Comparison of ENCODE assay signal across 8 mouse cellular contexts in the genomic region with DNA sequence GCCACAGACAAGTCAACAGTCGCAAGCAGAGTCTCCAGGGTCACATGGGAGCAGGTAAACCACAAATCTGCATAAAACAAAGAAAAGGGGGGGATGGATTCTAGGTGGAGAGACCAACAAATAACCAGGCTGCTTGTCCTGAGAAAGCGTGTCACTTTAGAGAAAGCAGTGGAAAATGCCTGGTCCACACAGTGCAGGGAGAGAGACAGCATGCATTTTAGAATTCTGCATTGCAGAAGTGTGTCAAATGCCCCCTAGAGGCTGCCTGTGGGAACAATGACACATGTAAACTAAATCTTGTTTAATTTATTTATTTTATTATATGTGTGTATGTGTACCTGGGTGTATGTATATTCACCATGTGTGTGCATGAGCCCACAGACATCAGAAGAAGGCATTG. TPM values are rescaled to one million over a fixed set of nuclear protein-coding genes. Genes with fewer than 3 reads are reported as not detected.
A peak's percentile ranks its signal among the peaks of the same experiment; 100 is the strongest.
DNase-seq lines count a peak whose midpoint lies in the region; ATAC-seq and TF ChIP-seq lines count a peak whose summit lies in the region.

No protein-coding gene starts in this region.

- WGBS in spleen, adult 2 months = 63% methylated on average over 2 of the region's 2 CpGs
- WGBS in intestine, embryonic 16.5 days = 47% methylated on average over 2 of the region's 2 CpGs

- H3K4me1 ChIP-seq in spleen, adult 2 months (ENCODE audit: control insufficient read depth, insufficient read depth, insufficient read length) = no peaks in the 10 kb centered on the region
- H3K4me1 ChIP-seq in intestine, embryonic 16.5 days (ENCODE audit: control insufficient read depth, insufficient read depth, low read length) = peaks cover 11% of the 10 kb centered on the region

- H3K27ac ChIP-seq in spleen, adult 2 months (ENCODE audit: insufficient read depth, low read length) = no peak overlapping the region
- peak overlapping the region; percentile 69 for H3K27ac ChIP-seq in intestine, embryonic 16.5 days (ENCODE audit: low read length)

- H3K4me3 ChIP-seq in spleen, adult 2 months (ENCODE audit: extremely low read depth, insufficient read depth, insufficient read length) = no peak overlapping the region
- H3K4me3 ChIP-seq in intestine, embryonic 16.5 days (ENCODE audit: low read length) = no peak overlapping the region

- TF ChIP-seq POLR2A in spleen, adult 2 months (IDR thresholded peaks at IDR 0.05; ENCODE audit: low read depth, low read length) = no peak

- H3K4me2 ChIP-seq in intestine, embryonic 16.5 days (ENCODE audit: low read depth, low read length) = no peak overlapping the region

- peak; percentile 40 for DNase-seq in embryo, embryonic 10 days (ENCODE audit: low spot score)
- no peak for DNase-seq in embryo, embryonic 9.5 days (ENCODE audit: extremely low spot score)
- DNase-seq in spleen, adult 2 months (ENCODE audit: low read depth in 1 of 2, low spot score in 2 of 2) = peak in 1 of 2 experiments; percentile 5
- DNase-seq in spleen, adult 12 weeks (ENCODE audit: low spot score) = no peak
- peak; percentile 60 for DNase-seq in retina, postnatal 1 day
- no peak for DNase-seq in cerebellum, adult 11 months
- DNase-seq in cerebellum, postnatal 4 days (ENCODE audit: low spot score in 2 of 2) = no peak

- no peaks in the 10 kb centered on the region for H3K9me3 ChIP-seq in intestine, embryonic 16.5 days (ENCODE audit: control insufficient read depth, low read length)

- no peaks in the 10 kb centered on the region for H3K36me3 ChIP-seq in spleen, adult 2 months (ENCODE audit: control insufficient read depth, insufficient read depth, low read length)
- H3K36me3 ChIP-seq in intestine, embryonic 16.5 days (ENCODE audit: control insufficient read depth, insufficient read depth, low read length) = no peaks in the 10 kb centered on the region

- H3K9ac ChIP-seq in intestine, embryonic 16.5 days (ENCODE audit: low read depth, low read length) = no peak overlapping the region

- peak; percentile 23; the same call in 1 of the 2 replicates for TF ChIP-seq CTCF in spleen, adult 2 months (IDR thresholded peaks at IDR 0.05; ENCODE audit: extremely low read depth, insufficient read depth, insufficient read length, insufficient replicate concordance)

- ATAC-seq in intestine, embryonic 16.5 days = peak; percentile 62

- H3K27me3 ChIP-seq in spleen, adult 2 months (ENCODE audit: control insufficient read depth, insufficient read depth, low read length) = no peaks in the 10 kb centered on the region
- no peaks in the 10 kb centered on the region for H3K27me3 ChIP-seq in intestine, embryonic 16.5 days (replicated peaks; ENCODE audit: control insufficient read depth, insufficient read depth, low read length)

RNA-seq across cellular contexts. Expression of a gene that starts 4.0 kb away (rescaled TPM):
- 0.04 TPM in 1 of 2 replicates, not detected in the other for polyA plus RNA-seq in spleen, adult 2 months (2012; rRNA removed)
- 0.29 and 0.33 TPM in 2 replicates for polyA plus RNA-seq in intestine, embryonic 16.5 days (2015; fragmentation: Nextera tagmentation; extraction: Ambion mirVana)

Comparison
In these comparisons a context has a peak if more than half of its experiments do, and no peak if none do; other contexts are left out.
1. DNase-seq: peak in embryo, embryonic 10 days (single experiment) and retina, postnatal 1 day (single experiment); none in embryo, embryonic 9.5 days (single experiment), spleen, adult 12 weeks (single experiment), cerebellum, adult 11 months (single experiment) and cerebellum, postnatal 4 days (0 of 2).